Mouse (Mus musculus) G1E (cell line): ENCODE measurements around the gene Ddx25.

Experiments used
- CTCF ChIP-seq: IDR thresholded peaks from 2 replicates; pipeline ENCODE4 v1.5.1; 2012; ENCODE audit warnings: low read depth, low read length, inconsistent platforms, mixed read lengths
- TAL1 ChIP-seq: conservative IDR thresholded peaks from 2 replicates; pipeline ENCODE4 v1.6.1; 2012; ENCODE audit warnings: low read depth, low read length, inconsistent platforms, mixed read lengths

- no peak for TF ChIP-seq CTCF
- no peak for TF ChIP-seq TAL1
Measured at GRCm38 (mm10) chr9:35522821-35523515, 35.4 kb downstream of the Ddx25 start.
